Mouse (Mus musculus): ENCODE data around the gene C6. TPM values are rescaled to one million over a fixed set of nuclear protein-coding genes. Genes with fewer than 3 reads are reported as not detected.

The C6 gene
- total RNA-seq (2015; ENCODE audit: low replicate concordance), result not detected in 2 replicates
- total RNA-seq (2017; ENCODE audit: low replicate concordance), result not detected in 2 replicates

DNA sequence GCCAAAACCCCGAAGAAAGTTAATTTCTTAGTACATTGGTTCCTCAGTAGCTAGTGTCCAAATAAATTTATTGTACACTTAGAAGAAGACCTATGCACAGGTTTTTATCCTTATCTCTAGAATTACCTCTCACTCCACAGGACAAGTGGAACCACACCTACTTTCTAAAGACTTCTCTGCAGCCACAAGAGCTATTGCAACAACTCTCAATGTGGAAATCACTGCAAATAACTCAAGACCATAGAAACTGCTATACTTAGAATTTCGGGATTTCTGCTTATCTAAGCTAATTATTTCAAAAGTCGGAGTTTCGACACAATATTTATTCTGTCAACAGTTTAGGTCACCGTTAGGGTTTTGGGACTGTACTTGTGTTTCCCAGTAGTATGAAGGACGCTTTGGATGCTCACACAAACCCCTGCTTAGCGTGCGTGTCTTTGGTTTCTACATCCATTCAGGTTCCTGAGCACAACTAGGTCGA, at the start of gene C6:
Gene C6 (plus strand): TSS at position 346 of the 481 bp plus-strand sequence.
- ATAC-seq (replicated peaks; ENCODE audit: low FRiP score, poor library complexity, severe bottlenecking), result no peak

DNA sequence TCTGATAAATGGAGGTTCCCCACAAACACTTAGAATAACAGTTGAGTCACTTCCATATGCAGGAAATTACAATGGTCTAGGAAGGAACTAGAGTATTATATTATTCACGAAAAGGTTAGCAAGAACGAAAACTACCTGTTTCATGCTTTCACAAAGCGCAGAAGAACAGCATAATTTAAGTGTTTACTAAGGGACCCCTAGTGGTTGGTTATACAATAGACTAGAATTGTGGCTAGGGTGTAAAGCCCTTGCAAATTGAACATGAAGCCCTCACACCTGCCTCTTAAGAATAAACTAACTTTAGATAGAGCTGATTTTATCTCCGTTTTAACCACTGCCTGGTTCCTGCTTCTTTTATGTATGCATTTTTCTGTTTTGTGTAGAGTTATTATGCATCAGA, 29.4 kb upstream of the C6 start:
- ATAC-seq (replicated peaks; ENCODE audit: low FRiP score, poor library complexity, severe bottlenecking), result no peak

DNA sequence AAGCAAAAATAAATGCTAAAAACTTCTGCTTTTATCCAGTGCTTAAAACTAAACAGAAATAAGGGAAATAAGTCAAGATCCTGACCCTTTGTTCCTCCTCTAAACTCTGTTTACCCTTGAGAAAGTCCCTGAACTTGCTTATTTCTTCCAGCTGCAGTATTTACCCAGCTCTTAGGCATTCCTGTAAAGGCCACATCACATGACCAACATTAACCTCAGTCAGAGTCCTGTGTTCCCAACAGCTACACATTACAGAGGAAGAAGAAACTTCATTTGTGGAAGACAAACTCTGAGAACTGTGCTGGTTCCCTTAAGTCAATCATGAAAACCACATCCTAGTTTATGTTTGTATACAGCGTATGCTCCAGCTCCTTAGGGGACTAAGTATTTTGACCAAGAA, 7.2 kb downstream of the C6 start:
- ATAC-seq (replicated peaks; ENCODE audit: low FRiP score, poor library complexity, severe bottlenecking), result no peak

DNA sequence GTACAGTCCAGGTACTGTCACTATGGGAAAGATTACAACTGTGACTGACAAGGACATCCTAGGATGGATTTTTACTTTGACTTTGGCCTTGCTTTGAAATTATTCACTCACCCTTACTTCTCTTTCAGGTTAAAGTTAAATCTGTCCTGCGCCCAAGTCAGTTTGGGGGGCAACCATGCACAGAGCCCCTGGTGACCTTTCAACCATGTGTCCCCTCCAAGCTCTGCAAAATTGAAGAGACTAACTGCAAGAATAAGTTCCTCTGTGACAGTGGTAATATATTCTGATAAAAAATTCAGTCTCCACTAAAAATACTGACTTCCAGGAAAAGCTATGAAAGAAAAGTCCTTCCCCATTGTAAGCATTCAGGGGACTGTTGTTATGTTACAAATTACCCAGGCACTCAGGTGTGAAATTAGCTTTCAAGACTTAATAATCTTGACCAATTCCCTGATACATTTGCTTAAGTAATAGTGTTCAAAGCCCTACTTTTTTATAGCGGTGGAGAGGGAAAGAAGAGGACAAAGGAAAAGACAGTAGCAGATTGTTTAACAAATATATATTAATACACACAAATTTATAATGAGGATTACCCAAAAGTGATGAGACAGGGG, 8.1 kb downstream of the C6 start:
- ATAC-seq (replicated peaks; ENCODE audit: low FRiP score, poor library complexity, severe bottlenecking), result no peak

DNA sequence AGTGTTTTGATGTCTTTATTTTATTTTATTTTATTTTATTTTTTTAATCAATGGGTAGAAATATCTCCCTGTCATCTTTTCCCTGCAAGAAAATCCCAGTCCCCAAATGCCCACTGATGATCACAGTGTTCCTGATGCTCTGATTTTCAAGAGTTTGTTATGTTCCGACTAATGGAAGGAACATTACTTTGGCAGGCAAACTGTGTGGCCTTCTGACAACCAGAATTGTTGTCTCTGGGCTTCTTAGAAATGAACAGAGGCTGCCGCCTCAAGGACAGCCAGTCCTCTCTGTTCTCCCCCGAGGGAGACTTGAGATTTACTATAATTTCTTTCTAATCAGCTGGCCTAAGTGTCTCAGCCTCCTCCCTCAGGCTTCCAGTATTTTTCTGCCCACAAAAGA, 20.7 kb downstream of the C6 start:
- ATAC-seq (replicated peaks; ENCODE audit: low FRiP score, poor library complexity, severe bottlenecking), result no peak

DNA sequence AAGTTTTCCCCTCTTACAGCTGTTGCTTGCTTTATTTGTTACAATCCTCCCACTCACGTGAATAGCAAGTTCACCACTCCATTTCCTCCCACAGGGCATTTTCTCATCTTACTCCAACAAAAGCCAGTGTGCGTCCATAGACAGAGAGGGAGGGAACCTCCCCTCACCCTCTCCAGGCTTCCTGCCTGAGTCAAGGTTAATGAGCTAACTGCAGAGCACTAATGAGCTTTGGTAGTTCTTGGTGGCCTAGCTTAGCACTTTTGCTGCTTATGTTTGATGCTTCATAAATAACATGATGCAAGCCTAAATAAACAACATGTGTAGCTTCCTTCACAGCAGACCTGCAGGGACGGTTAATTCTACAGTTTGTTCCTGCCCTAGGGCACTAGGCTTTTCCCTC, 63.4 kb downstream of the C6 start:
- ATAC-seq (replicated peaks; ENCODE audit: low FRiP score, poor library complexity, severe bottlenecking), result no peak

DNA sequence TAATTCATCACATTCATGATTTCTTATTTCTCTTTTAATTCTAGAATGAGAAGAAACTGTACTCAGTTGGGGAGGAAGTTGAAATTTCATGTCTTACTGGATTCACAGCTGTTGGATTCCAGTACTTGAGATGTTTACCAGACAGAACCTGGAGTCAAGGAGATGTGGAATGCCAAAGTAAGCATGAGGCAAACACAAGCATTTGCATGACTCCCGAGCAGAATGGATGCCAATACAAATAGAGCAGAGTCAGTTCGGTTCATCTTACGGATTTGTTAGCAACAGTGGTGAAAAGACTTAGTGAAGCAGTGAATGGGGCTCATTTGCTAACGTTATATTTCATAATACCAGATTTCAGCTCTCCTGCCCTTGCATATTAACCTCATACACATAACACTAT, 69.9 kb downstream of the C6 start:
- ATAC-seq (replicated peaks; ENCODE audit: low FRiP score, poor library complexity, severe bottlenecking), result no peak

DNA sequence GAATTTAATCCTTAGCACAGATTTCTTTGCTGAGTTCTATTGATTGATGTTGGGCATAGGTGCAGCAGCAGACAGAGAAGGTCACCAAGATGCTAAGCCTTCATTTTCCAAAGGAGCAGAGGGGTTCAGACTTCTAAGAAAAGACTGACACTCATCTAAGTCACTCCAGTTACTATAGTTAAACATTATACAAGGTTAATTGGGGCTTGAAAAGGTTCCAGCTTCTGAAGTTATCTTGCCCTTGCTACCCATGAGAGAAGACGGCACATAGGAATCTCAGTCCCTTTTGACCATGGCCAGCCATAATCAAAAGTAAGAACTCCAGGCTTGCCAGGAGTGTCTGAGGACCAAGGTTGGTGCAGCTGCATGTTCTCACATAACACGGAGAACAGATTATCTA, 77.3 kb downstream of the C6 start:
- no peak for ATAC-seq (replicated peaks; ENCODE audit: low FRiP score, poor library complexity, severe bottlenecking)

DNA sequence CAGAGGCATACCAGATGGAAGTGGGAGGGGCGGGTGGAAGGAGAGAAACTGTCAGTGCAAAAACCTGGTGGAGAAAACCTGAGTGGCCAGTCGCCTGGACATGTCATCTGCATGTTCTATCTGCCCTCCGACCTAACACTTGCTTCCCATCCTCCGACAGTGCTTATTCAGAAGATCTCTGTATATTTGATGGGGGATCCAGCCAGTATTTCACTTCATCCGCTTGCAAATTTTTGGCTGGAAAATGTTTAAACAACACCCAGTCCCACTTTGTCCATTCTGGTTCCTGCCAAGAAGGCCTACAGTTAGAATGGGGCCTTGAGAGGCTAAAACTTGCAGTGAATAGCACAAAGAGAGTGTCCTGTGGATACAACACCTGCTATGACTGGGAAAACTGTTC, 81.2 kb downstream of the C6 start:
- no peak for ATAC-seq (replicated peaks; ENCODE audit: low FRiP score, poor library complexity, severe bottlenecking)

DNA sequence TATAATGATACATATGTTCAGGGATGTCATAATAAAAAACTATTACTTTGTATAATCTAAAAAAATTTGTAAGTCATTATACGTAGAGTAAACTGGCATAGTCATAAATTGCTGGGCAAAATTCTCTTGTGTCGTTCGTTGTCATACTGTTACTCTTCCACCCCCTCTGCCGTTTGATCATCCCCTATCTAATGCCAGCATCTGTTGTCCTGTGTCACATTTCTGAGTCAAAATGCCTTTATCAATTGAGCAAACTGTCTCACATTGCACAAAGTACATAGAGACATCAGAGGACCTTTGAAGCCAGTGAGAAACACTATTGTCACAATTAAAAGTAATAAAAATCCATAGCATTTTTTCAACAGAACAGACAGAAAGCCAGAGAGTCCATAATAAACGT, 88.0 kb downstream of the C6 start:
- no peak for ATAC-seq (replicated peaks; ENCODE audit: low FRiP score, poor library complexity, severe bottlenecking)

DNA sequence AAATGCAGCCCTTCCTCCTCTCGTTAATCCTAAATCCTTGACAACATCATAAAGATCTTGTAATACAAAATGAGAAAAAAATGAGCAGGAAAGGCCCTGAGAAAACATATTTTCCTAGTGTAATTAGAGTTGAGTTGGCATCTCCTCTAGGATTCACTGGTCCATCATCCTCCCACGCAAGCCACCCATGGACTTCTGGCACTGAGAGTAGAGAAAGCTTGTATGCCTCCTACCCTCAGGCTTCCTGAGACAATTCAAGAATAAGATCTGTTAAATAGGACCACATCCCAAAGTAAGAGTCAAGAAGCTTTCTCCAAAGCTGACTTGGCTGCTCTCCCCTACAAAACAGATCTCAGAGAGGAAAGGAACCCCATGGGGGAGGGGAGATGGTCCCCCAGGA, 88.7 kb downstream of the C6 start:
- no peak for ATAC-seq (replicated peaks; ENCODE audit: low FRiP score, poor library complexity, severe bottlenecking)

DNA sequence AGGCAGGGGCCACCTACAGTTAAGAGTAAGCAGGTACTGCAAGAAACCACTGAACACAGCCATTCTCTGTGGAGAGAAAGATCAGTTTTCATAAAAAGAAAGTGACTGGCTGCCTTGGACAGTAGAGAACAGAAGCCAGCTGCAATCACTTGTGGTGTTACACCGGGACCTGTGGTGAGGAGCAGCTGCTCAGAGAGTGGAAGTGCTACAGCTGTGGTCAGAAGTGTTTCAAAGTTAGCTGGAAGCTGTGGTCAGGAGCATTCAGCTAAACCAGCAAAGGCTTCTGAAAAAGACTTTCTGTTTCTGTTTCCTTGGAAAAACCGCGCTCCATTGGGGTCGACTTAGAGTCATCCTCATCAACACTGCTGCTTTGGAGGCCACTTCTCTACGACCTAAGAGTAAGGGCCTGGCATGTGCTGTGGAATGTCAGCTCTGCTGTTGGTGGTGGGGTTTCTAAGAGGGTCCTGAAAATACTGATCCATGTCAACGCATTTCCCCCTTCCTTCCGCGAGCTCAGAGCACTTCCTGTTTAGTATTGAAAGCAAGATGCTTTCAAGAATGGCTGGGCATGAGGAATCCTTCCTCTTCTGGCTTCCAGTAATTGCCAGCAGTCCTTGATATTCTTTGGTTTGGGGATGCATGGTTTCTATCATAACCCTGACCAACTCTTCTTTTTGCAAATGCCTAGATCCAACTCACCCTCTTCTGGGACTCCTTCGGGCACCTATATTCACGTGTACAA, 89.9 kb downstream of the C6 start:
- ATAC-seq (replicated peaks; ENCODE audit: low FRiP score, poor library complexity, severe bottlenecking), result no peak

DNA sequence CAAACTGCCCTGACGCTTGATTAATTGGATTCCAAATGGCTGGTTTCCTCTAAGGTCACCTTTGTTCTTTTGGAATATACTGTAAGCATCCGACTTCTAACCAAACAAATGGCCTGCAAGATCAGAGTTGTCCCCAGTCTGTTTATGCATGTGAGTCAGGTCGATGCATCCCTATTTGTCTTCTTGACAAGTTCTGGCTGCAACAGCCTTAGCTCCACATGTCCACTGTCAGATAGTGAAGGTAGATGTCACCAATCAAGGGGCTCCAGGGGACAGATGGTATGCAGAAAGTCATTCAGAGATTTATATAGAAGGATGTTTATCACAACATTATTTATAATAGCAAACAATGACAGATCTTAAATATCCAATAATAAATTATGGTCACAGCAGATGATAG, 91.5 kb downstream of the C6 start:
- ATAC-seq (replicated peaks; ENCODE audit: low FRiP score, poor library complexity, severe bottlenecking), result no peak

DNA sequence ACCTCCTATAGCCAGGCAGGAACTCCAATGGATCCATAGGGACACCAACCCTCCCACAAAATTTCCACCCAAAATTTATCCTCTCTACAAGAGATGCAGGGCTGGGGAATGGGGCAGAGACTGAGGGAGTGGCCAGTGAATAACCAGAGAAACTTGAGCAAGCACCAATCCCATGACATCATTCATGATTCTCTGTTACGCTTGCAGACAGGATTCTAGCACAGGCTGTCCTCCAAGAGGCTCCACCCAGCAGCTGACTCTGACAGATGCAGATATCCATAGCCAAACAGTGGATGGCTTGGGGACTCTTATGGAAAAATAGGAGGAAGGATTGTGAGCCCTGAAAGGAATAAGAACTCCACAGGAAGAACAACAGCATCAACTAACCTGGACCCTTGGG, 94.2 kb downstream of the C6 start:
- ATAC-seq (replicated peaks; ENCODE audit: low FRiP score, poor library complexity, severe bottlenecking), result no peak

DNA sequence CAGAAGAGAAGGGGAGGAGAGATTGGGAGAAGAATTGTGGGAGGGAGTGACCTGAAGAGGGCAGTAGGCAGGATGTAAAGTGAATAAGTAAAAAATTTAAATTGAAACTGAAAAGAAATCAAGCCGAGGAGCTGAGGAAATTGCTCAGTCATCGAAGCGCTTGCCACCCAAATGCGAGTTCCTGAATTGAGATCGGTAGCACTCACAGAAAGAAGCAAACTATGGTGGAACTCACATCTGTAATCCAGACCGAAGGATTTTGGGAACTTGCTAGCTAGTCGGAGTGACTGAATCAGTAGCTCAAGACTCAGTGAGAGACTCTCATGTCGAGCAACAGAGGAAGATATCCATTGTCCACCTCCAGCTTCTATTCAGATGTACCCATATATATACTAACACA, 94.8 kb downstream of the C6 start:
- no peak for ATAC-seq (replicated peaks; ENCODE audit: low FRiP score, poor library complexity, severe bottlenecking)

DNA sequence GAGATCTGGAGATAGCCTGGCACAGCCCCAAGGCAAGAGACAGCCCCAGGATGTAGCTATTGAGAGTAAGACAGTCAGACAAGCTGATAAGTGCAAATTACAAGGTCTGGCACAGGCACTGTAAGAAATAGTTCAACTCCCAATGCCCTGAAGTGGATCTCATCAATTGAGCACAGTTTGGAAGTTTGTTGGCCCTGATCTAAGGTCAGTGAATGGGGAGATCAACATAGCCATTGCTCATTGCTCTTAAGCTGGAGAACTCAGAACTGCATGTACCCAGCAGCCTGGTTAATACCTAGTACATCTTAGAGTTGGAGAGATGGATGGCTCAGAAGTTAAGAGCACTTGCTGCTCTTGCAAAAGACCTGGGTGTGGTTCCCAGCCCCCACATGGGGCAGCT, 100.8 kb downstream of the C6 start:
- no peak for ATAC-seq (replicated peaks; ENCODE audit: low FRiP score, poor library complexity, severe bottlenecking)

DNA sequence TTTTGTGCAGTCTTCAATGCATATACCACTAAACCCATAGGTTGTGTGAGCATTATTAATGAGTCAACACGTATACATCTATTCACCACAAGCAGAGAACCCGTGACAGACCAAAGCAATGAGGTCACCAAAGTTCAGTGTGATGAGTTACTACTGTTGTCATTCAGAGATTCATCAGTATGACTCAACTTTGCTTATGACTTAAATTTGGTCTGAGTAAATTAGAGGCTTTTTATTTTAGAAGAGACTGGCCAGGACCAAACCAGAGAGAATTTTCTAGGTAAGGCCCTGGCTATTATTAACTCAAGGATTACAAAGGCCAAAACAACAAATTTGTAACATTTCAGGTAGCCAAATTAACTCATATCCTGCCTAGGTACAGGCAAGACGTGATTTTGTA, 109.4 kb downstream of the C6 start:
- no peak for ATAC-seq (replicated peaks; ENCODE audit: low FRiP score, poor library complexity, severe bottlenecking)

DNA sequence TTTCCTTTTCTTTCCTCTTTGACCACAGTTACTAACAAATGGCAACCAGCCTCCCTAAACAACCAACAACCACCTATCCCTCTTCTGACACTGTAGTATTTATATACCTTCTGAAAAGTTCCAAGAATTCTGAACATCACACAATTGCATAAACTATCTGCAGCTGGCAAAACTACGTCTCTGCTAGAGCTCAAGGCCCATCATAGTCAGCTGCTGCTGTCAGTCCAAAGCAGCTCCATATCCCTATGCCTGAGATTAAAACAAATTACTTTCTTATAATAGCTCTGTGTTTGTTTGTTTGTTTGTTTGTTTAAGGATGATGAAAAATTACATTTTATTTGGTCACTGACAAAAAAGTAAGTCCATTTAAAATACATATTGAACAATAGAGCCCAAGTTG, 123.0 kb downstream of the C6 start:
- no peak for ATAC-seq (replicated peaks; ENCODE audit: low FRiP score, poor library complexity, severe bottlenecking)
